Mouse (Mus musculus) midbrain, embryonic 16.5 days (tissue): ENCODE data around the gene Panx2. TPM values are rescaled to one million over a fixed set of nuclear protein-coding genes. Genes with fewer than 3 reads are reported as not detected.

Source experiments
- ATAC-seq: fragments of 200-750 bp; cut with Nextera tagmentation; 2 replicates; pipeline ENCODE4 v1.8.0; 2017; ENCODE audit warnings: moderate TSS enrichment
- H3K27ac ChIP-seq: fragments of 300-500 bp; sonication (generic); 2 replicates; pipeline ENCODE4 v1.5.1; 2014; ENCODE audit warnings: mild to moderate bottlenecking, low read length, mixed read lengths
- H3K27me3 ChIP-seq: fragments of 300-500 bp; sonication (generic); 2 replicates; pipeline ENCODE4 v1.6.1; 2014; ENCODE audit warnings: low read depth, low read length, mixed read lengths; ENCODE audit not compliant: control insufficient read depth, insufficient read depth
- H3K36me3 ChIP-seq: fragments of 300-500 bp; sonication (generic); 2 replicates; pipeline ENCODE4 v1.6.1; 2014; ENCODE audit warnings: mild to moderate bottlenecking, low read length, moderate library complexity, mixed read lengths; ENCODE audit not compliant: control insufficient read depth, insufficient read depth
- H3K4me1 ChIP-seq: fragments of 300-500 bp; sonication (generic); 2 replicates; pipeline ENCODE4 v1.6.1; 2014; ENCODE audit warnings: mild to moderate bottlenecking, low read length, mixed read lengths; ENCODE audit not compliant: control insufficient read depth, insufficient read depth
- H3K4me2 ChIP-seq: fragments of 300-500 bp; sonication (generic); 2 replicates; pipeline ENCODE4 v1.6.1; 2014; ENCODE audit warnings: mild to moderate bottlenecking, low read length, mixed read lengths
- H3K4me3 ChIP-seq: fragments of 300-500 bp; sonication (generic); 2 replicates; pipeline ENCODE4 v1.5.1; 2014; ENCODE audit warnings: low read depth, mild to moderate bottlenecking, low read length, moderate library complexity, mixed read lengths
- H3K9ac ChIP-seq: fragments of 300-500 bp; sonication (generic); 2 replicates; pipeline ENCODE4 v1.6.1; 2014; ENCODE audit warnings: low read depth, low read length, mixed read lengths
- H3K9me3 ChIP-seq: fragments of 300-500 bp; sonication (generic); replicated peaks from 2 replicates; pipeline ENCODE4 v1.6.1; 2014; ENCODE audit warnings: mild to moderate bottlenecking, low read length, mixed read lengths; ENCODE audit not compliant: control insufficient read depth, poor library complexity, severe bottlenecking
- WGBS: fragments of 180-500 bp; shearing (Covaris S2); extraction: QIAGEN DNeasy Blood & Tissue Kit; methylation state at CpG from one replicate; pipeline ENCODE4 v1.1.7; 2014; 5-methylcytosine and 5-hydroxymethylcytosine counted together
- polyA plus RNA-seq: library from polyadenylated mRNA; unstranded; fragments of >200 nt; fragmentation: Nextera tagmentation; extraction: Ambion mirVana; gene quantifications from 2 replicates; pipeline ENCODE4 v1.2.1, GENCODE M21; 2015

Panx2 gene
- polyA plus RNA-seq, 1 experiment from 2014 or later, result 9.5 TPM

- Histone ChIP-seq H3K27ac (peak overlapping the region; percentile 85), H3K36me3 (no peaks in the 10 kb centered on the region; the same call in none of the 2 replicates), H3K9me3 (no peaks in the 10 kb centered on the region), H3K4me1 (peaks cover 20% of the 10 kb centered on the region), H3K4me3 (peak overlapping the region; percentile 78), H3K27me3 (peaks cover 5% of the 10 kb centered on the region; the same call in 1 of the 2 replicates), H3K9ac (peak overlapping the region; percentile 88), H3K4me2 (peak overlapping the region; percentile 83)
- ATAC-seq, result peak; percentile 43; the same call in 1 of the 2 replicates
- 90% methylated on average over 12 of the region's 12 CpGs for WGBS
These were observed 1.4 kb downstream of the Panx2 start for GRCm38 (mm10) chr15:89060811-89061460.

- Histone ChIP-seq H3K27ac (no peak overlapping the region), H3K27me3 (peaks cover 13% of the 10 kb centered on the region), H3K4me1 (peaks cover 20% of the 10 kb centered on the region), H3K9ac (no peak overlapping the region), H3K4me2 (peak overlapping the region; percentile 83; the same call in 1 of the 2 replicates), H3K36me3 (no peaks in the 10 kb centered on the region; the same call in none of the 2 replicates), H3K9me3 (no peaks in the 10 kb centered on the region), H3K4me3 (no peak overlapping the region)
- WGBS, result 86% methylated on average over 6 of the region's 6 CpGs
- no peak for ATAC-seq
These were observed 2.4 kb downstream of the Panx2 start for GRCm38 (mm10) chr15:89061761-89062517.

GRCm38 (mm10) chr15:89062518-89062910 is 3.0 kb downstream of the Panx2 start:
- Histone ChIP-seq H3K9ac (no peak overlapping the region), H3K4me2 (no peak overlapping the region), H3K4me3 (no peak overlapping the region), H3K9me3 (no peaks in the 10 kb centered on the region), H3K27ac (no peak overlapping the region), H3K27me3 (peaks cover 15% of the 10 kb centered on the region), H3K36me3 (no peaks in the 10 kb centered on the region; the same call in none of the 2 replicates), H3K4me1 (peaks cover 20% of the 10 kb centered on the region)
- WGBS, result 89% methylated on average over 5 of the region's 5 CpGs
- ATAC-seq, result no peak

GRCm38 (mm10) chr15:89063001-89063400 is 3.5 kb downstream of the Panx2 start:
- Histone ChIP-seq H3K27me3 (peaks cover 18% of the 10 kb centered on the region), H3K9ac (no peak overlapping the region), H3K27ac (no peak overlapping the region), H3K4me3 (no peak overlapping the region), H3K4me2 (no peak overlapping the region), H3K4me1 (peaks cover 20% of the 10 kb centered on the region), H3K9me3 (no peaks in the 10 kb centered on the region), H3K36me3 (peaks cover 5% of the 10 kb centered on the region)
- no peak for ATAC-seq
- WGBS, result 79% methylated on average over 7 of the region's 7 CpGs

GRCm38 (mm10) chr15:89063536-89063935 is 4.0 kb downstream of the Panx2 start:
- Histone ChIP-seq H3K27me3 (peaks cover 21% of the 10 kb centered on the region), H3K4me2 (no peak overlapping the region), H3K4me1 (peaks cover 20% of the 10 kb centered on the region), H3K36me3 (peaks cover 6% of the 10 kb centered on the region), H3K27ac (no peak overlapping the region), H3K9ac (peak overlapping the region; percentile 11; the same call in 1 of the 2 replicates), H3K9me3 (no peaks in the 10 kb centered on the region), H3K4me3 (no peak overlapping the region)
- ATAC-seq, result no peak
- 71% methylated on average over 6 of the region's 6 CpGs for WGBS

GRCm38 (mm10) chr15:89064891-89065290 is 5.4 kb downstream of the Panx2 start:
- H3K4me3 ChIP-seq, result no peak overlapping the region
- no peak overlapping the region for H3K9ac ChIP-seq
- no peak for ATAC-seq
- H3K27ac ChIP-seq, result no peak overlapping the region
- H3K27me3 ChIP-seq, result peaks cover 21% of the 10 kb centered on the region
- 94% methylated on average over 5 of the region's 5 CpGs for WGBS
- peaks cover 13% of the 10 kb centered on the region for H3K4me1 ChIP-seq
- peaks cover 7% of the 10 kb centered on the region for H3K36me3 ChIP-seq
- H3K4me2 ChIP-seq, result no peak overlapping the region
- H3K9me3 ChIP-seq, result no peaks in the 10 kb centered on the region

GRCm38 (mm10) chr15:89067609-89068008 is 8.1 kb downstream of the Panx2 start:
- peaks cover 21% of the 10 kb centered on the region for H3K27me3 ChIP-seq
- no peak overlapping the region for H3K9ac ChIP-seq
- no peaks in the 10 kb centered on the region for H3K4me1 ChIP-seq
- ATAC-seq, result no peak
- H3K36me3 ChIP-seq, result peaks cover 9% of the 10 kb centered on the region
- H3K27ac ChIP-seq, result no peak overlapping the region
- WGBS, result 40% methylated on average over 35 of the region's 35 CpGs
- no peaks in the 10 kb centered on the region for H3K9me3 ChIP-seq
- H3K4me3 ChIP-seq, result no peak overlapping the region
- no peak overlapping the region for H3K4me2 ChIP-seq

GRCm38 (mm10) chr15:89068226-89068625 is 8.7 kb downstream of the Panx2 start:
- Histone ChIP-seq H3K9me3 (no peaks in the 10 kb centered on the region), H3K4me3 (no peak overlapping the region), H3K4me1 (no peaks in the 10 kb centered on the region), H3K36me3 (peaks cover 9% of the 10 kb centered on the region), H3K27ac (no peak overlapping the region), H3K9ac (no peak overlapping the region), H3K27me3 (peaks cover 21% of the 10 kb centered on the region), H3K4me2 (no peak overlapping the region)
- WGBS, result 50% methylated on average over 26 of the region's 26 CpGs
- ATAC-seq, result no peak

- Histone ChIP-seq H3K36me3 (peaks cover 9% of the 10 kb centered on the region), H3K4me3 (no peak overlapping the region), H3K4me1 (no peaks in the 10 kb centered on the region), H3K9ac (no peak overlapping the region), H3K4me2 (no peak overlapping the region), H3K27ac (no peak overlapping the region), H3K27me3 (peaks cover 21% of the 10 kb centered on the region), H3K9me3 (no peaks in the 10 kb centered on the region)
- 78% methylated on average over 18 of the region's 19 CpGs for WGBS
- no peak for ATAC-seq
These were observed 9.9 kb downstream of the Panx2 start for GRCm38 (mm10) chr15:89069336-89069840.
